Mouse (Mus musculus): ENCODE measurements at regions not wholly inside any gene's neighbourhood (a gene's known extent, or its start where the extent isn't known, plus 50 kb on each side); places are given as distances from the start of the nearest gene placed in this dataset.
A peak's percentile ranks its signal among the peaks of the same experiment; 100 is the strongest.

- DNase-seq (ENCODE audit: low spot score) (no peak), ATAC-seq (no peak)
- WGBS, result 81% methylated on average over 4 of the region's 4 CpGs
- Histone ChIP-seq H3K9me3 (ENCODE audit: low read length) (no peaks in the 10 kb centered on the region), H3K4me2 (replicated peaks; ENCODE audit: low read depth, low read length) (no peak overlapping the region), H3K9ac (replicated peaks; ENCODE audit: low read depth) (no peak overlapping the region), H3K4me3 (ENCODE audit: low read depth, low read length) (no peak overlapping the region), H3K36me3 (ENCODE audit: insufficient read depth, low read length) (no peaks in the 10 kb centered on the region), H3K27me3 (replicated peaks; ENCODE audit: insufficient read depth, low read length) (no peaks in the 10 kb centered on the region), H3K27ac (ENCODE audit: low read length) (no peak overlapping the region), H3K4me1 (ENCODE audit: insufficient read depth, low read depth, low read length) (peaks cover 3% of the 10 kb centered on the region; the same call in 1 of the 2 replicates)
- TF ChIP-seq EP300 (IDR thresholded peaks at IDR 0.05), result no peak
- TF ChIP-seq CTCF (IDR thresholded peaks at IDR 0.05), result no peak
Observed at GRCm38 (mm10) chr17:9752848-9753247, 83.3 kb upstream of the Pabpc6 start.

GRCm38 (mm10) chr17:9751348-9752170 is 82.0 kb upstream of the Pabpc6 start:
- Histone ChIP-seq H3K4me1 (ENCODE audit: insufficient read depth, low read depth, low read length) (peaks cover 3% of the 10 kb centered on the region; the same call in 1 of the 2 replicates), H3K9me3 (ENCODE audit: low read length) (no peaks in the 10 kb centered on the region), H3K4me3 (ENCODE audit: low read depth, low read length) (no peak overlapping the region), H3K36me3 (ENCODE audit: insufficient read depth, low read length) (no peaks in the 10 kb centered on the region), H3K9ac (replicated peaks; ENCODE audit: low read depth) (no peak overlapping the region), H3K4me2 (replicated peaks; ENCODE audit: low read depth, low read length) (no peak overlapping the region), H3K27me3 (replicated peaks; ENCODE audit: insufficient read depth, low read length) (no peaks in the 10 kb centered on the region), H3K27ac (ENCODE audit: low read length) (no peak overlapping the region)
- DNase-seq (ENCODE audit: low spot score) (no peak), ATAC-seq (no peak)
- 42% methylated on average over 13 of the region's 13 CpGs for WGBS
- TF ChIP-seq EP300 (IDR thresholded peaks at IDR 0.05) (no peak), CTCF (IDR thresholded peaks at IDR 0.05) (no peak)

DNA sequence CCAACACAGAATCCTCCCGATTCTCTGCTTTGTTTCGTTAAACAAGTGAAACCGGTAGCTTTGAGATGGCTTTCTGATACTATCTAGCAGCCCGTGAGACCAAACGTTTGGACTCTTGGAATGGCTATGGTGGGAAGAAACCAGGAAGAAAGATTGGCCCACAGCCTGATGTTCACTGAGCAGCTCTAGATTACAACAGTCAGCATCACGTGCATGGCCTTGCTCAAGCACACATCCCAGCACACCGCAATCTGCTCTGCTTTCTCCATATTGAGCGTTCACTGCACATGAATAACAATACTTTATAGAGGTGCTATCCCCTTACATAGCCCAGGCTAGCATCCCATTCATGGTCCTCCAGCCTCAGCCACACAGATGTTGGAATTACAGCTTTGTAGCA is 80.5 kb upstream of the Pabpc6 start:
- WGBS, result 79% methylated on average over 8 of the region's 8 CpGs
- TF ChIP-seq CTCF (IDR thresholded peaks at IDR 0.05), result no peak
- TF ChIP-seq EP300 (IDR thresholded peaks at IDR 0.05), result no peak
- Histone ChIP-seq H3K27me3 (replicated peaks; ENCODE audit: insufficient read depth, low read length) (no peaks in the 10 kb centered on the region), H3K27ac (ENCODE audit: low read length) (no peak overlapping the region), H3K9me3 (ENCODE audit: low read length) (no peaks in the 10 kb centered on the region), H3K4me1 (ENCODE audit: insufficient read depth, low read depth, low read length) (no peaks in the 10 kb centered on the region), H3K36me3 (ENCODE audit: insufficient read depth, low read length) (no peaks in the 10 kb centered on the region), H3K4me3 (ENCODE audit: low read depth, low read length) (no peak overlapping the region), H3K9ac (replicated peaks; ENCODE audit: low read depth) (no peak overlapping the region), H3K4me2 (replicated peaks; ENCODE audit: low read depth, low read length) (no peak overlapping the region)
- ATAC-seq (no peak), DNase-seq (ENCODE audit: low spot score) (no peak)

GRCm38 (mm10) chr17:9749301-9749700 is 79.8 kb upstream of the Pabpc6 start:
- no peaks in the 10 kb centered on the region for H3K4me1 ChIP-seq (ENCODE audit: insufficient read depth, low read depth, low read length)
- no peak overlapping the region for H3K4me3 ChIP-seq (ENCODE audit: low read depth, low read length)
- no peaks in the 10 kb centered on the region for H3K36me3 ChIP-seq (ENCODE audit: insufficient read depth, low read length)
- no peaks in the 10 kb centered on the region for H3K27me3 ChIP-seq (replicated peaks; ENCODE audit: insufficient read depth, low read length)
- TF ChIP-seq CTCF (IDR thresholded peaks at IDR 0.05), result no peak
- TF ChIP-seq EP300 (IDR thresholded peaks at IDR 0.05), result no peak
- no peaks in the 10 kb centered on the region for H3K9me3 ChIP-seq (ENCODE audit: low read length)
- H3K9ac ChIP-seq (replicated peaks; ENCODE audit: low read depth), result no peak overlapping the region
- WGBS, result 71% methylated on average over 3 of the region's 3 CpGs
- no peak overlapping the region for H3K27ac ChIP-seq (ENCODE audit: low read length)
- H3K4me2 ChIP-seq (replicated peaks; ENCODE audit: low read depth, low read length), result no peak overlapping the region
- peak; percentile 44 for ATAC-seq
- DNase-seq (ENCODE audit: low spot score), result no peak

- 87% methylated on average over 2 of the region's 2 CpGs for WGBS
- H3K9ac ChIP-seq (replicated peaks; ENCODE audit: low read depth), result no peak overlapping the region
- TF ChIP-seq CTCF (IDR thresholded peaks at IDR 0.05) (no peak), EP300 (IDR thresholded peaks at IDR 0.05) (no peak)
- H3K4me2 ChIP-seq (replicated peaks; ENCODE audit: low read depth, low read length), result no peak overlapping the region
- no peaks in the 10 kb centered on the region for H3K27me3 ChIP-seq (replicated peaks; ENCODE audit: insufficient read depth, low read length)
- no peak overlapping the region for H3K4me3 ChIP-seq (ENCODE audit: low read depth, low read length)
- no peak overlapping the region for H3K27ac ChIP-seq (ENCODE audit: low read length)
- DNase-seq (ENCODE audit: low spot score) (no peak), ATAC-seq (no peak)
- no peaks in the 10 kb centered on the region for H3K4me1 ChIP-seq (ENCODE audit: insufficient read depth, low read depth, low read length)
- no peaks in the 10 kb centered on the region for H3K9me3 ChIP-seq (ENCODE audit: low read length)
- no peaks in the 10 kb centered on the region for H3K36me3 ChIP-seq (ENCODE audit: insufficient read depth, low read length)
Observed at GRCm38 (mm10) chr17:9747893-9748292, 78.4 kb upstream of the Pabpc6 start.

- Histone ChIP-seq H3K4me3 (ENCODE audit: low read depth, low read length) (no peak overlapping the region), H3K27me3 (replicated peaks; ENCODE audit: insufficient read depth, low read length) (no peaks in the 10 kb centered on the region), H3K9me3 (ENCODE audit: low read length) (no peaks in the 10 kb centered on the region), H3K4me2 (replicated peaks; ENCODE audit: low read depth, low read length) (no peak overlapping the region), H3K9ac (replicated peaks; ENCODE audit: low read depth) (no peak overlapping the region), H3K4me1 (ENCODE audit: insufficient read depth, low read depth, low read length) (no peaks in the 10 kb centered on the region), H3K36me3 (ENCODE audit: insufficient read depth, low read length) (no peaks in the 10 kb centered on the region), H3K27ac (ENCODE audit: low read length) (no peak overlapping the region)
- whole genome bisulfite sequencing, result 46% methylated on average over 5 of the region's 5 CpGs
- no peak for TF ChIP-seq CTCF (IDR thresholded peaks at IDR 0.05)
- TF ChIP-seq EP300 (IDR thresholded peaks at IDR 0.05), result no peak
- no peak for ATAC-seq
- DNase-seq (ENCODE audit: low spot score), result no peak
Observed at GRCm38 (mm10) chr17:9743342-9743741, 73.8 kb upstream of the Pabpc6 start.

All from lung, postnatal 0 days (tissue).